Mouse (Mus musculus): ENCODE measurements around the gene Retreg3. TPM values are rescaled to one million over a fixed set of nuclear protein-coding genes. Genes with fewer than 3 reads are reported as not detected.
"Not testable (repeated sequence)": the region's sequence is repeated elsewhere in the genome, so short reads cannot be mapped to it uniquely, and the experiment has no call there.

Gene Retreg3
- polyA plus RNA-seq, 1 experiment from 2014 or later = 14.0 TPM

GRCm38 (mm10) chr11:101163476-101164350, 44.0 kb upstream of the Retreg3 start:
- Histone ChIP-seq H3K4me3 (ENCODE audit: low read depth, low read length) (peak overlapping the region; percentile 17), H3K27me3 (replicated peaks; ENCODE audit: control insufficient read depth, insufficient read depth, low read length) (peaks cover 60% of the 10 kb centered on the region), H3K4me1 (ENCODE audit: control insufficient read depth, insufficient read depth, low read length) (peaks cover 2% of the 10 kb centered on the region; the same call in 1 of the 2 replicates), H3K9ac (ENCODE audit: low read length) (peak overlapping the region; percentile 45; the same call in 1 of the 2 replicates), H3K4me2 (ENCODE audit: low read length) (peak overlapping the region; percentile 40), H3K36me3 (ENCODE audit: control insufficient read depth, insufficient read depth, low read length) (peaks cover 29% of the 10 kb centered on the region), H3K27ac (ENCODE audit: low read depth, low read length) (no peak overlapping the region), H3K9me3 (replicated peaks; ENCODE audit: control insufficient read depth, low read length) (no peaks in the 10 kb centered on the region)
- 10% methylated on average over 45 of the region's 49 CpGs for WGBS
- ATAC-seq = no peak
- no peak for DNase-seq (ENCODE audit: low spot score)

GRCm38 (mm10) chr11:101162772-101163171, 43.1 kb upstream of the Retreg3 start:
- ATAC-seq (no peak), DNase-seq (ENCODE audit: low spot score) (no peak)
- Histone ChIP-seq H3K4me2 (ENCODE audit: low read length) (no peak overlapping the region), H3K27ac (ENCODE audit: low read depth, low read length) (no peak overlapping the region), H3K4me1 (ENCODE audit: control insufficient read depth, insufficient read depth, low read length) (peaks cover 2% of the 10 kb centered on the region; the same call in 1 of the 2 replicates), H3K36me3 (ENCODE audit: control insufficient read depth, insufficient read depth, low read length) (peaks cover 28% of the 10 kb centered on the region), H3K9me3 (replicated peaks; ENCODE audit: control insufficient read depth, low read length) (no peaks in the 10 kb centered on the region), H3K9ac (ENCODE audit: low read length) (no peak overlapping the region), H3K4me3 (ENCODE audit: low read depth, low read length) (no peak overlapping the region), H3K27me3 (replicated peaks; ENCODE audit: control insufficient read depth, insufficient read depth, low read length) (peaks cover 51% of the 10 kb centered on the region)
- WGBS = 39% methylated on average over 5 of the region's 5 CpGs

GRCm38 (mm10) chr11:101162301-101162700, 42.6 kb upstream of the Retreg3 start:
- DNase-seq (ENCODE audit: low spot score) (no peak), ATAC-seq (no peak)
- 64% methylated on average over 5 of the region's 5 CpGs for WGBS
- no peak overlapping the region for H3K27ac ChIP-seq (ENCODE audit: low read depth, low read length)
- peaks cover 2% of the 10 kb centered on the region; the same call in 1 of the 2 replicates for H3K4me1 ChIP-seq (ENCODE audit: control insufficient read depth, insufficient read depth, low read length)
- H3K9ac ChIP-seq (ENCODE audit: low read length) = no peak overlapping the region
- H3K27me3 ChIP-seq (replicated peaks; ENCODE audit: control insufficient read depth, insufficient read depth, low read length) = peaks cover 46% of the 10 kb centered on the region
- H3K4me3 ChIP-seq (ENCODE audit: low read depth, low read length) = no peak overlapping the region
- H3K9me3 ChIP-seq (replicated peaks; ENCODE audit: control insufficient read depth, low read length) = no peaks in the 10 kb centered on the region
- no peak overlapping the region for H3K4me2 ChIP-seq (ENCODE audit: low read length)
- H3K36me3 ChIP-seq (ENCODE audit: control insufficient read depth, insufficient read depth, low read length) = peaks cover 24% of the 10 kb centered on the region

GRCm38 (mm10) chr11:101161551-101161950, 41.9 kb upstream of the Retreg3 start:
- H3K36me3 ChIP-seq (ENCODE audit: control insufficient read depth, insufficient read depth, low read length) = peaks cover 19% of the 10 kb centered on the region; the same call in 1 of the 2 replicates
- no peak overlapping the region for H3K4me3 ChIP-seq (ENCODE audit: low read depth, low read length)
- no peak overlapping the region for H3K4me2 ChIP-seq (ENCODE audit: low read length)
- peaks cover 2% of the 10 kb centered on the region; the same call in 1 of the 2 replicates for H3K4me1 ChIP-seq (ENCODE audit: control insufficient read depth, insufficient read depth, low read length)
- no peaks in the 10 kb centered on the region for H3K9me3 ChIP-seq (replicated peaks; ENCODE audit: control insufficient read depth, low read length)
- H3K27ac ChIP-seq (ENCODE audit: low read depth, low read length) = no peak overlapping the region
- WGBS = 87% methylated on average over 15 of the region's 15 CpGs
- ATAC-seq (no peak), DNase-seq (ENCODE audit: low spot score) (no peak)
- peaks cover 38% of the 10 kb centered on the region for H3K27me3 ChIP-seq (replicated peaks; ENCODE audit: control insufficient read depth, insufficient read depth, low read length)
- no peak overlapping the region for H3K9ac ChIP-seq (ENCODE audit: low read length)

- WGBS = 70% methylated on average over 6 of the region's 8 CpGs
- not testable (repeated sequence) for H3K4me3 ChIP-seq (ENCODE audit: low read depth, low read length); DNase-seq (ENCODE audit: low spot score); H3K4me1 ChIP-seq (ENCODE audit: control insufficient read depth, insufficient read depth, low read length); ATAC-seq; H3K27ac ChIP-seq (ENCODE audit: low read depth, low read length); H3K4me2 ChIP-seq (ENCODE audit: low read length); H3K9me3 ChIP-seq (replicated peaks; ENCODE audit: control insufficient read depth, low read length); H3K9ac ChIP-seq (ENCODE audit: low read length)
- peaks cover 14% of the 10 kb centered on the region; the same call in 1 of the 2 replicates for H3K36me3 ChIP-seq (ENCODE audit: control insufficient read depth, insufficient read depth, low read length)
- peaks cover 33% of the 10 kb centered on the region for H3K27me3 ChIP-seq (replicated peaks; ENCODE audit: control insufficient read depth, insufficient read depth, low read length)
Observed at GRCm38 (mm10) chr11:101160981-101161505, 41.4 kb upstream of the Retreg3 start.

GRCm38 (mm10) chr11:101160151-101160550, 40.5 kb upstream of the Retreg3 start:
- peaks cover 25% of the 10 kb centered on the region for H3K27me3 ChIP-seq (replicated peaks; ENCODE audit: control insufficient read depth, insufficient read depth, low read length)
- not testable (repeated sequence) for H3K4me1 ChIP-seq (ENCODE audit: control insufficient read depth, insufficient read depth, low read length); H3K9ac ChIP-seq (ENCODE audit: low read length); DNase-seq (ENCODE audit: low spot score); H3K4me2 ChIP-seq (ENCODE audit: low read length); H3K4me3 ChIP-seq (ENCODE audit: low read depth, low read length); ATAC-seq; H3K9me3 ChIP-seq (replicated peaks; ENCODE audit: control insufficient read depth, low read length); H3K27ac ChIP-seq (ENCODE audit: low read depth, low read length)
- peaks cover 13% of the 10 kb centered on the region; the same call in 1 of the 2 replicates for H3K36me3 ChIP-seq (ENCODE audit: control insufficient read depth, insufficient read depth, low read length)
- 77% methylated on average over 8 of the region's 10 CpGs for WGBS

- peak within 1 kb of the TSS; percentile 75 for H3K9ac ChIP-seq (ENCODE audit: low read length)
- H3K4me2 ChIP-seq (ENCODE audit: low read length) = peak within 1 kb of the TSS; percentile 71
- WGBS = 2% methylated on average over 36 of the region's 36 CpGs
- H3K27ac ChIP-seq (ENCODE audit: low read depth, low read length) = peak within 1 kb of the TSS; percentile 80
- peak; percentile 87 for ATAC-seq
- peak within 1 kb of the TSS; percentile 37 for H3K4me3 ChIP-seq (ENCODE audit: low read depth, low read length)
- no peaks in the 10 kb centered on the region; the same call in 1 of the 2 replicates for H3K4me1 ChIP-seq (ENCODE audit: control insufficient read depth, insufficient read depth, low read length)
- H3K9me3 ChIP-seq (replicated peaks; ENCODE audit: control insufficient read depth, low read length) = no peaks in the 10 kb centered on the region
- no peaks in the 10 kb centered on the region for H3K36me3 ChIP-seq (ENCODE audit: control insufficient read depth, insufficient read depth, low read length)
- DNase-seq (ENCODE audit: low spot score) = peak; percentile 88
- no peaks in the 10 kb centered on the region for H3K27me3 ChIP-seq (replicated peaks; ENCODE audit: control insufficient read depth, insufficient read depth, low read length)
Observed at GRCm38 (mm10) chr11:101155728-101156371, 36.2 kb upstream of the Retreg3 start, which contains the start of gene Tubg2. TSS of gene Tubg2 (plus strand) at chr11:101155907.

GRCm38 (mm10) chr11:101155151-101155550, 35.5 kb upstream of the Retreg3 start:
- Histone ChIP-seq H3K4me2 (ENCODE audit: low read length) (peak overlapping the region; percentile 71), H3K9ac (ENCODE audit: low read length) (no peak overlapping the region), H3K9me3 (replicated peaks; ENCODE audit: control insufficient read depth, low read length) (no peaks in the 10 kb centered on the region), H3K4me1 (ENCODE audit: control insufficient read depth, insufficient read depth, low read length) (no peaks in the 10 kb centered on the region; the same call in 1 of the 2 replicates), H3K27ac (ENCODE audit: low read depth, low read length) (peak overlapping the region; percentile 80; the same call in 1 of the 2 replicates), H3K27me3 (replicated peaks; ENCODE audit: control insufficient read depth, insufficient read depth, low read length) (no peaks in the 10 kb centered on the region), H3K36me3 (ENCODE audit: control insufficient read depth, insufficient read depth, low read length) (no peaks in the 10 kb centered on the region), H3K4me3 (ENCODE audit: low read depth, low read length) (no peak overlapping the region)
- WGBS = 80% methylated on average over 6 of the region's 6 CpGs
- ATAC-seq (no peak), DNase-seq (ENCODE audit: low spot score) (no peak)

Data from forebrain, embryonic 14.5 days (tissue).